ENCODE assay signal across 22 mouse cellular contexts in genomic region chr15:103053210-103053609, GRCm38 (mm10). TPM values are rescaled to one million over a fixed set of nuclear protein-coding genes. Genes with fewer than 3 reads are reported as not detected.
A peak's percentile ranks its signal among the peaks of the same experiment; 100 is the strongest.
DNase-seq lines count a peak whose midpoint lies in the region; ATAC-seq and TF ChIP-seq lines count a peak whose summit lies in the region.
"Had no signal": no experiment of that assay in that cellular context is flagged by ENCODE, and none has a peak within 500 bp of the region (broad histone marks: within the 10 kb centered on the region; RNA-seq: fewer than 3 reads in every experiment).

No protein-coding gene starts in this region.

- in situ Hi-C loops in CH12.LX (cut with MboI; ENCODE audit: low pct_ligation_motif_present, low pct_unique_long_range_greater_than_20kb, low sequenced_read_pairs), result no loop called here

- TF ChIP-seq CTCF in CH12.LX (conservative IDR thresholded peaks at IDR 0.05 in 1 of 2, IDR thresholded peaks at IDR 0.05 in 1 of 2; ENCODE audit: low read depth in 2 of 2, low read length in 2 of 2), result no peak

- dilution Hi-C loops in CH12.LX (cut with MboI; ENCODE audit: extremely low pct_ligation_motif_present, extremely low pct_unique_long_range_greater_than_20kb, low sequenced_read_pairs), result no loop called here

- no peak overlapping the region for H3K4me2 ChIP-seq in CH12.LX (ENCODE audit: insufficient read depth, low read depth, poor library complexity, severe bottlenecking)
- H3K4me2 ChIP-seq in midbrain, embryonic 13.5 days (replicated peaks), result no peak overlapping the region
- H3K4me2 ChIP-seq: embryonic facial prominence, embryonic 12.5 days; forebrain, embryonic 13.5 days; forebrain, embryonic 15.5 days had no signal

- H3K9me3 ChIP-seq in CH12.LX (replicated peaks; ENCODE audit: low read length), result no peaks in the 10 kb centered on the region
- H3K9me3 ChIP-seq in midbrain, embryonic 13.5 days, result no peaks in the 10 kb centered on the region
- H3K9me3 ChIP-seq: embryonic facial prominence, embryonic 10.5 days; embryonic facial prominence, embryonic 12.5 days; forebrain, embryonic 13.5 days; forebrain, embryonic 15.5 days had no signal

- ATAC-seq in midbrain, embryonic 13.5 days, result no peak
- ATAC-seq: CD4-positive, CD25-positive, alpha-beta regulatory T cell, adult 4 months; forebrain, embryonic 13.5 days; forebrain, embryonic 15.5 days; forebrain, postnatal 0 days had no signal

- TF ChIP-seq POLR2A in CH12.LX (IDR thresholded peaks at IDR 0.05; ENCODE audit: low read depth, low read length), result no peak

- peak; percentile 21 for DNase-seq in A20 (ENCODE audit: low read depth, low spot score)
- peak; percentile 45 for DNase-seq in CH12.LX (ENCODE audit: extremely low read depth)
- DNase-seq in MEL-GATA-1-ER (ENCODE audit: extremely low read depth, low read depth), result peak; percentile 60
- no peak for DNase-seq in cerebellum, adult 11 months
- DNase-seq: adrenal gland, adult 2 months; adrenal gland, postnatal 10 days; adrenal gland, postnatal 25 days; B cell, adult 2 months; cerebellum, adult 11-12 months; cerebellum, adult 2 months; cerebellum, adult 9-10 months; cerebellum, postnatal 10 days; cerebellum, postnatal 25 days; forebrain, postnatal 0 days had no signal

- H3K4me1 ChIP-seq in CH12.LX (ENCODE audit: control insufficient read depth in 1 of 2, insufficient read depth in 2 of 2), result peaks cover 10 to 58% of the 10 kb centered on the region in 2 experiments
- no peaks in the 10 kb centered on the region for H3K4me1 ChIP-seq in midbrain, embryonic 13.5 days (replicated peaks)
- H3K4me1 ChIP-seq: embryonic facial prominence, embryonic 12.5 days; forebrain, embryonic 13.5 days; forebrain, embryonic 15.5 days had no signal

- TF ChIP-seq RAD21 in CH12.LX (IDR thresholded peaks at IDR 0.05; ENCODE audit: low read depth, low read length), result no peak

- no peak overlapping the region for H3K27ac ChIP-seq in CH12.LX (ENCODE audit: insufficient read depth, low read depth)
- H3K27ac ChIP-seq in midbrain, embryonic 13.5 days, result no peak overlapping the region
- H3K27ac ChIP-seq: embryonic facial prominence, embryonic 10.5 days; embryonic facial prominence, embryonic 12.5 days; forebrain, embryonic 13.5 days; forebrain, embryonic 15.5 days had no signal

- no peak overlapping the region for H3K4me3 ChIP-seq in CH12.LX (replicated peaks in 1 of 3; ENCODE audit: low read depth in 2 of 3, low read length in 2 of 3, poor library complexity in 1 of 3)
- H3K4me3 ChIP-seq in midbrain, embryonic 13.5 days (replicated peaks), result no peak overlapping the region
- H3K4me3 ChIP-seq: embryonic facial prominence, embryonic 10.5 days; embryonic facial prominence, embryonic 12.5 days; forebrain, embryonic 13.5 days; forebrain, embryonic 15.5 days had no signal

- no peaks in the 10 kb centered on the region for H3K27me3 ChIP-seq in CH12.LX (replicated peaks)
- peaks cover 94% of the 10 kb centered on the region for H3K27me3 ChIP-seq in midbrain, embryonic 13.5 days

- no peak; the same call in 1 of the 2 replicates for TF ChIP-seq EP300 in CH12.LX (IDR thresholded peaks at IDR 0.05; ENCODE audit: low read length)

- no peaks in the 10 kb centered on the region for H3K36me3 ChIP-seq in CH12.LX (replicated peaks in 1 of 2; ENCODE audit: control insufficient read depth in 1 of 2, insufficient read depth in 1 of 2, low read length in 1 of 2)
- H3K36me3 ChIP-seq in midbrain, embryonic 13.5 days, result no peaks in the 10 kb centered on the region
- H3K36me3 ChIP-seq: embryonic facial prominence, embryonic 10.5 days; embryonic facial prominence, embryonic 12.5 days; forebrain, embryonic 15.5 days had no signal

- no peaks in the 10 kb centered on the region for H3K79me2 ChIP-seq in CH12.LX (replicated peaks; ENCODE audit: control insufficient read depth, extremely low read depth, insufficient read depth, poor library complexity, severe bottlenecking)

- no peak overlapping the region for H3K9ac ChIP-seq in CH12.LX (ENCODE audit: insufficient read depth, low read depth)
- H3K9ac ChIP-seq in midbrain, embryonic 13.5 days (replicated peaks), result no peak overlapping the region
- H3K9ac ChIP-seq: embryonic facial prominence, embryonic 12.5 days; forebrain, embryonic 13.5 days; forebrain, embryonic 15.5 days; forebrain, postnatal 0 days had no signal

TF ChIP-seq in CH12.LX, 34 proteins besides CTCF, POLR2A, EP300 and RAD21:
- TF ChIP-seq ELF1 (IDR thresholded peaks at IDR 0.05; ENCODE audit: low read depth, low read length) (peak; percentile 13; the same call in 1 of the 2 replicates), TBP (conservative IDR thresholded peaks at IDR 0.05; ENCODE audit: low read depth, low read length) (no peak)
TF ChIP-seq in CH12.LX: peak in this region for 1.

RNA-seq across cellular contexts. Expression of gene Hoxc4, which starts 34.5 kb away (rescaled TPM):
- total RNA-seq in CH12.LX (2012; rRNA removed) (5.7 and 7.8 TPM in 2 replicates), CH12.LX (2014; rRNA removed) (8.6 and 10.4 TPM in 2 replicates)
- polyA plus RNA-seq in CH12.LX (2012; ENCODE audit: insufficient read length, low read depth), result 31.7 and 37.0 TPM in 2 replicates
- polyA plus RNA-seq in midbrain, embryonic 13.5 days (2015; fragmentation: Nextera tagmentation; extraction: Ambion mirVana), result 0.10 and 0.11 TPM in 2 replicates
- total RNA-seq: forebrain, postnatal 0 days had no signal
- polyA plus RNA-seq: CD4-positive, CD25-positive, alpha-beta regulatory T cell, adult 4 months; cortical plate, adult 2 months; forebrain, embryonic 11.5 days; forebrain, embryonic 13.5 days; forebrain, embryonic 15.5 days; forebrain, postnatal 0 days had no signal

RNA-seq across cellular contexts. Expression of gene Hoxc6, which starts 55.2 kb away (rescaled TPM):
- total RNA-seq in CH12.LX (2012; rRNA removed) (0.42 and 0.76 TPM in 2 replicates), CH12.LX (2014; rRNA removed) (0.59 and 0.79 TPM in 2 replicates)
- polyA plus RNA-seq in CH12.LX (2012; ENCODE audit: insufficient read length, low read depth), result 2.9 and 4.5 TPM in 2 replicates
- polyA plus RNA-seq in midbrain, embryonic 13.5 days (2015; fragmentation: Nextera tagmentation; extraction: Ambion mirVana), result not detected in 2 replicates
- total RNA-seq: forebrain, postnatal 0 days had no signal
- polyA plus RNA-seq: CD4-positive, CD25-positive, alpha-beta regulatory T cell, adult 4 months; cortical plate, adult 2 months; embryonic facial prominence, embryonic 10.5 days; embryonic facial prominence, embryonic 12.5 days; forebrain, embryonic 11.5 days; forebrain, embryonic 13.5 days; forebrain, embryonic 15.5 days; forebrain, postnatal 0 days had no signal

Comparison
In these comparisons a context has a peak if more than half of its experiments do, and no peak if none do; other contexts are left out.
1. RNA of gene Hoxc4, which starts 34.5 kb away (polyA plus RNA-seq): 31.7 to 37.0 TPM in CH12.LX; 0.10 to 0.11 TPM in midbrain, embryonic 13.5 days; every median in the first group is over 10 times any median in the second.